Mouse (Mus musculus) layer of hippocampus, adult 2 months (tissue): Measurements from ENCODE around the gene Dut. TPM values are rescaled to one million over a fixed set of nuclear protein-coding genes. Genes with fewer than 3 reads are reported as not detected.

Experiments used
- DNase-seq, 2 experiments: peaks; one replicate each; pipeline ENCODE4 v3.0.0; 2022; ENCODE audit warnings: low spot score in 2 of 2
- H3K27ac ChIP-seq: fragments of 200-600 bp; 2 replicates; pipeline ENCODE4 v1.8.1; 2022
- H3K4me3 ChIP-seq: fragments of 200-600 bp; 2 replicates; pipeline ENCODE4 v1.8.1; 2022; ENCODE audit warnings: mild to moderate bottlenecking
- CTCF ChIP-seq: fragments of 200-600 bp; conservative IDR thresholded peaks from 2 replicates; pipeline ENCODE4 v1.8.1; 2022; ENCODE audit warnings: antibody characterized with exemption, mild to moderate bottlenecking, moderate library complexity
- total RNA-seq, 2 experiments: library from RNA; stranded (reverse); gene quantifications; 2 replicates each; pipeline ENCODE4 v1.2.3; 2021

Gene Dut
- total RNA-seq, 2 experiments from 2014 or later, result 27.1 to 28.4 TPM

GRCm38 (mm10) chr2:125234049-125234448, 12.9 kb upstream of the Dut start:
- no peak for DNase-seq
- TF ChIP-seq CTCF, result no peak

GRCm38 (mm10) chr2:125245545-125246285, 1.3 kb upstream of the Dut start:
- no peak overlapping the region for H3K4me3 ChIP-seq
- no peak for TF ChIP-seq CTCF
- DNase-seq, result no peak
- no peak overlapping the region for H3K27ac ChIP-seq

More at GRCm38 (mm10) chr2:125234049-125234448, 12.9 kb upstream of the Dut start:
- H3K4me3 ChIP-seq, result no peak overlapping the region
- no peak overlapping the region for H3K27ac ChIP-seq

- H3K27ac ChIP-seq, result peak overlapping the region; percentile 88
- H3K4me3 ChIP-seq, result peak overlapping the region; percentile 72
- DNase-seq, result no peak
- no peak for TF ChIP-seq CTCF
Observed at GRCm38 (mm10) chr2:125246669-125247068, 321 bp upstream of the Dut start.

- no peak for TF ChIP-seq CTCF
- DNase-seq, result no peak
- peak overlapping the region; percentile 72 for H3K4me3 ChIP-seq
- peak overlapping the region; percentile 88 for H3K27ac ChIP-seq
Observed at GRCm38 (mm10) chr2:125247962-125248235, 909 bp downstream of the Dut start.

- TF ChIP-seq CTCF, result no peak
- Histone ChIP-seq H3K4me3 (peak overlapping the region; percentile 72), H3K27ac (no peak overlapping the region)
- no peak for DNase-seq
Observed at GRCm38 (mm10) chr2:125248256-125248655, 1.3 kb downstream of the Dut start.

GRCm38 (mm10) chr2:125249339-125249738, 2.3 kb downstream of the Dut start:
- no peak for TF ChIP-seq CTCF
- no peak overlapping the region for H3K27ac ChIP-seq
- no peak overlapping the region for H3K4me3 ChIP-seq
- DNase-seq, result no peak

GRCm38 (mm10) chr2:125249874-125250273, 2.9 kb downstream of the Dut start:
- TF ChIP-seq CTCF, result peak; percentile 55
- no peak overlapping the region for H3K4me3 ChIP-seq
- DNase-seq, result no peak
- H3K27ac ChIP-seq, result no peak overlapping the region

- no peak for TF ChIP-seq CTCF
- no peak overlapping the region for H3K27ac ChIP-seq
- no peak for DNase-seq
- H3K4me3 ChIP-seq, result no peak overlapping the region
Observed at GRCm38 (mm10) chr2:125251781-125252180, 4.8 kb downstream of the Dut start.

- Histone ChIP-seq H3K27ac (no peak overlapping the region), H3K4me3 (no peak overlapping the region)
- TF ChIP-seq CTCF, result peak; percentile 76
- DNase-seq, result peak in 1 of 2 experiments; percentile 54
Observed at GRCm38 (mm10) chr2:125252275-125252674, 5.3 kb downstream of the Dut start.

- no peak for TF ChIP-seq CTCF
- no peak for DNase-seq
- H3K4me3 ChIP-seq, result no peak overlapping the region
- no peak overlapping the region for H3K27ac ChIP-seq
Observed at GRCm38 (mm10) chr2:125253699-125254098, 6.7 kb downstream of the Dut start.

GRCm38 (mm10) chr2:125254630-125255029, 7.6 kb downstream of the Dut start:
- H3K27ac ChIP-seq, result no peak overlapping the region
- no peak for DNase-seq
- TF ChIP-seq CTCF, result no peak
- no peak overlapping the region for H3K4me3 ChIP-seq

- no peak overlapping the region for H3K27ac ChIP-seq
- TF ChIP-seq CTCF, result no peak
- H3K4me3 ChIP-seq, result no peak overlapping the region
- no peak for DNase-seq
Observed at GRCm38 (mm10) chr2:125255886-125256285, 8.9 kb downstream of the Dut start.

- peak in 1 of 2 experiments; percentile 52 for DNase-seq
- Histone ChIP-seq H3K4me3 (no peak overlapping the region), H3K27ac (no peak overlapping the region)
- peak; percentile 89 for TF ChIP-seq CTCF
Observed at GRCm38 (mm10) chr2:125259230-125260120, 12.5 kb downstream of the Dut start.
